Mouse (Mus musculus): ENCODE results near the gene Grid2. TPM values are rescaled to one million over a fixed set of nuclear protein-coding genes. Genes with fewer than 3 reads are reported as not detected.

Grid2 gene
- polyA plus RNA-seq, 1 experiment from 2014 or later: 0.08 TPM

DNA sequence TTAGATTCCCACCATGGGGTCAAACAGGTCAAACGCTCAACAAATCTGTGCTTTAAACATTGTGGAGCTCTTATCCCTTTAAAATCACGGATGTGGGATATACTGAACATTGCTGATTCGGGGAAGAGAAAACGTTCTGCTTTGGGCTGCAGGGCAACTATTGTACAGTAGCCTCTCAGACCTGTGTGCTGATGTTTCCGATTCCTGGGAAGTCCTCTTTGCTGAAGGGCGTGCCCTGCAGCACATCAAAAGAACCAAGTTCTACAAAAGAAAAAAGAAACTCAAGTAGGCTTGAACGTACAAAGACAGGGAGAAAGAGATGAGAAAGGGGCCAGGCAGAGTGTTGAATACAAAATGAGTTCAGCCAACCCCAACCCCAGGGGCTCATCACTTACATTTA, 1439.0 kb downstream of the Grid2 start:
- ATAC-seq (replicated peaks; ENCODE audit: low FRiP score): no peak
- no peaks in the 10 kb centered on the region for H3K27me3 ChIP-seq (replicated peaks; ENCODE audit: control insufficient read depth, insufficient read depth, low read length)
- no peaks in the 10 kb centered on the region for H3K36me3 ChIP-seq (ENCODE audit: control insufficient read depth, insufficient read depth, low read length)
- no peak overlapping the region for H3K4me3 ChIP-seq (ENCODE audit: low read depth, low read length)
- no peak overlapping the region for H3K9ac ChIP-seq (ENCODE audit: low read depth, low read length)
- no peaks in the 10 kb centered on the region for H3K4me1 ChIP-seq (replicated peaks; ENCODE audit: control insufficient read depth, insufficient read depth, low read length)
- H3K9me3 ChIP-seq (ENCODE audit: control insufficient read depth, low read length): no peaks in the 10 kb centered on the region
- H3K4me2 ChIP-seq: no peak overlapping the region
- no peak for DNase-seq (ENCODE audit: low spot score)
- 60% methylated on average over 7 of the region's 7 CpGs for WGBS
- H3K27ac ChIP-seq (ENCODE audit: low read depth, low read length): no peak overlapping the region

DNA sequence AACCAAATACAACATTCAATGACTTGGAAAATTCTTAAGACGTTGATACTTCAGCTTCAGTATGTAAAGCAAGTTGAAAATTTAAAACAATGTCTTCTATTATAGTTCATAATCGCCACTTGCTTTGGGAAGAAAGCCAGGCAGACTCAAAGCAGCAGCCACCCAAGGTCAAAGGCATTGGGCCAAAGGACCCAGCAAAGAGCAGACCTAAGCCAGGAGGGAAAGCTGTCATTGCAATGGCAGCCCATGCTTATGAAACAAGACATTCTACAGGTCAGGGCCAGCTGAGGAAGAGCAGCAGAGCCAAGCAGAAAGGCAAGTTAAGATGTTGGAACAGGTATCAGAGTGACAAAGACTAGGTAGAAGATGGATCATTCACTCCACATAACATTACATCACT, 1448.0 kb downstream of the Grid2 start:
- Histone ChIP-seq H3K4me2 (no peak overlapping the region), H3K36me3 (ENCODE audit: control insufficient read depth, insufficient read depth, low read length) (no peaks in the 10 kb centered on the region), H3K4me1 (replicated peaks; ENCODE audit: control insufficient read depth, insufficient read depth, low read length) (no peaks in the 10 kb centered on the region), H3K27me3 (replicated peaks; ENCODE audit: control insufficient read depth, insufficient read depth, low read length) (no peaks in the 10 kb centered on the region), H3K4me3 (ENCODE audit: low read depth, low read length) (no peak overlapping the region), H3K9ac (ENCODE audit: low read depth, low read length) (no peak overlapping the region), H3K27ac (ENCODE audit: low read depth, low read length) (no peak overlapping the region), H3K9me3 (ENCODE audit: control insufficient read depth, low read length) (no peaks in the 10 kb centered on the region)
- WGBS: 88% methylated on average over 2 of the region's 2 CpGs
- no peak for DNase-seq (ENCODE audit: low spot score)
- ATAC-seq (replicated peaks; ENCODE audit: low FRiP score): no peak

DNA sequence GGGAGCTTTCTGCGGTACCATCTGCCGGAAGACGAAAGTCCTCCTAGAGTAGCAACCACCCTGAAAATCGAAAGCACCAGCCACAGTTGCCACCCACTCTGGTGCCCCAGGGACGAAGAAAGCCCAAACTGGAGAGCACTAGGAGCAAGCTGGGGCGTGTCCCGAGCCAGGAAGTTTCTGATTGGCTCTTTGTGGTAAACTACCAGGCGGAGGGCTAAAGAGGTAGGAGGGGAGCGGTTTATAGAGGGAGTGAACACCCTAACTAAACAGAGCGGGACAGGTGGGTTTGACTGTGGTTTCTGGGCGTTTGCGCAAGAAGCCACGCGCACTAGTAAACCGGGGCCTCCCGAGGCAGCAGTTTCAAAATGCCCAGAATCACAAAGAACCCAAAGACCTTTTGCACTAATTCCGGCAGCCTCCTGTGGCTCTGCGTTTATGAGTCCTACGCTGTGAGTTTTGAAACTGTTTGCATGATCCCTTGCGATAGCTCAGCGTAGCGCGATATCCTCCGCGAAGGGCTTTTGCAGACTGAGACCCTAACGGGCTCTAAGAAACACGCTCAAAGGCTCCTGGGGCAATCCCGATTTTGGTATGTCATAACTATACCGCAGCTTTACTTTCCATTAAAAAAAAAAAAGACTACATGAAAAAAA, 1472.2 kb downstream of the Grid2 start:
- H3K36me3 ChIP-seq (ENCODE audit: control insufficient read depth, insufficient read depth, low read length): no peaks in the 10 kb centered on the region
- 2% methylated on average over 29 of the region's 29 CpGs for WGBS
- no peak overlapping the region for H3K27ac ChIP-seq (ENCODE audit: low read depth, low read length)
- peak overlapping the region; percentile 40 for H3K4me3 ChIP-seq (ENCODE audit: low read depth, low read length)
- no peak overlapping the region for H3K9ac ChIP-seq (ENCODE audit: low read depth, low read length)
- peaks cover 3% of the 10 kb centered on the region; the same call in 1 of the 2 replicates for H3K4me1 ChIP-seq (replicated peaks; ENCODE audit: control insufficient read depth, insufficient read depth, low read length)
- H3K9me3 ChIP-seq (ENCODE audit: control insufficient read depth, low read length): no peaks in the 10 kb centered on the region
- H3K4me2 ChIP-seq: peak overlapping the region; percentile 68
- ATAC-seq (replicated peaks; ENCODE audit: low FRiP score) (peak; percentile 56), DNase-seq (ENCODE audit: low spot score) (peak; percentile 35)
- peaks cover 61% of the 10 kb centered on the region for H3K27me3 ChIP-seq (replicated peaks; ENCODE audit: control insufficient read depth, insufficient read depth, low read length)

DNA sequence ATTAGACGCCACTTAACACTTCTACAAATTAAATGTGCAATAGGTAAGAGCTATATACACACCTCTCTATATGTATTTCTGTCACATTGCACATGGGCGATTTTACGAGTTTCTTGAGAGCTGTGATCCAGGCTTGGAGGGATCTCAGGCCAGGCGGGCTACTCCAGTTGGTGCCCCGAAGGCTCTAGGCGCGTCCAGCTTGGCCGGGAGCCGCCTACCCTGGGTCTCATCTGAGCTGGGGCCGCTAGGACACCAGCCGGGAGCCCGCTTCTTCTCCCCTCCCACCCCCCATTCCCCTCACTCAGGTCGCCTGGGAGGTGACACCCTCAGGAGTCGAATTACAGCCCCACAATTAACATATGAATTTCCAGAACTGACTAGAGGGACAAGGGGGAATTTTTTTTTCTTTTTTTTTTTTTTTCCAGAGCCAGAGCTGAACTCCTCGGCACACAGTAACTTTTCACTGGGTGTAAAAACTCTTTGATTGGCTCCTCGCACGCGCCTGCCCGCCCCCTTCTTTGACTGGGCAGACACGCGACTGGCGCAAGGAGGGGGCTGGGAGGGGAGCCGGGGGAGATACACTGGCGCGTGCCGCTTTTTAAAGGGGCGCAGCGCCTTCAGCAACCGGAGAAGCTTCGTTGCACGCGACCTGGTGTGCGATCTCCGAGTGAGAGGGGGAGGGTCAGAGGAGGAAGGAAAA, 1473.0 kb downstream of the Grid2 start, which contains the start of gene Atoh1:
Gene Atoh1 (plus strand): TSS at position 627 of the 700 bp plus-strand sequence.
- Histone ChIP-seq H3K36me3 (ENCODE audit: control insufficient read depth, insufficient read depth, low read length) (no peaks in the 10 kb centered on the region), H3K27ac (ENCODE audit: low read depth, low read length) (no peak within 1 kb of the TSS), H3K9ac (ENCODE audit: low read depth, low read length) (no peak within 1 kb of the TSS), H3K27me3 (replicated peaks; ENCODE audit: control insufficient read depth, insufficient read depth, low read length) (peaks cover 66% of the 10 kb centered on the region), H3K4me1 (replicated peaks; ENCODE audit: control insufficient read depth, insufficient read depth, low read length) (peaks cover 3% of the 10 kb centered on the region; the same call in 1 of the 2 replicates), H3K4me3 (ENCODE audit: low read depth, low read length) (peak within 1 kb of the TSS; percentile 40), H3K9me3 (ENCODE audit: control insufficient read depth, low read length) (no peaks in the 10 kb centered on the region), H3K4me2 (peak within 1 kb of the TSS; percentile 68)
- DNase-seq (ENCODE audit: low spot score) (peak; percentile 49), ATAC-seq (replicated peaks; ENCODE audit: low FRiP score) (peak; percentile 65; the same call in 1 of the 2 replicates)
- WGBS: 2% methylated on average over 34 of the region's 34 CpGs

DNA sequence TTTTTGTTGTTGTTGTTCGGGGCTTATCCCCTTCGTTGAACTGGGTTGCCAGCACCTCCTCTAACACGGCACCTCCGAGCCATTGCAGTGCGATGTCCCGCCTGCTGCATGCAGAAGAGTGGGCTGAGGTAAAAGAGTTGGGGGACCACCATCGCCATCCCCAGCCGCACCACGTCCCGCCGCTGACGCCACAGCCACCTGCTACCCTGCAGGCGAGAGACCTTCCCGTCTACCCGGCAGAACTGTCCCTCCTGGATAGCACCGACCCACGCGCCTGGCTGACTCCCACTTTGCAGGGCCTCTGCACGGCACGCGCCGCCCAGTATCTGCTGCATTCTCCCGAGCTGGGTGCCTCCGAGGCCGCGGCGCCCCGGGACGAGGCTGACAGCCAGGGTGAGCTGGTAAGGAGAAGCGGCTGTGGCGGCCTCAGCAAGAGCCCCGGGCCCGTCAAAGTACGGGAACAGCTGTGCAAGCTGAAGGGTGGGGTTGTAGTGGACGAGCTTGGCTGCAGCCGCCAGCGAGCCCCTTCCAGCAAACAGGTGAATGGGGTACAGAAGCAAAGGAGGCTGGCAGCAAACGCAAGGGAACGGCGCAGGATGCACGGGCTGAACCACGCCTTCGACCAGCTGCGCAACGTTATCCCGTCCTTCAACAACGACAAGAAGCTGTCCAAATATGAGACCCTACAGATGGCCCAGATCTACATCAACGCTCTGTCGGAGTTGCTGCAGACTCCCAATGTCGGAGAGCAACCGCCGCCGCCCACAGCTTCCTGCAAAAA, 1473.7 kb downstream of the Grid2 start:
- peaks cover 74% of the 10 kb centered on the region for H3K27me3 ChIP-seq (replicated peaks; ENCODE audit: control insufficient read depth, insufficient read depth, low read length)
- no peaks in the 10 kb centered on the region for H3K36me3 ChIP-seq (ENCODE audit: control insufficient read depth, insufficient read depth, low read length)
- peaks cover 3% of the 10 kb centered on the region; the same call in 1 of the 2 replicates for H3K4me1 ChIP-seq (replicated peaks; ENCODE audit: control insufficient read depth, insufficient read depth, low read length)
- no peak overlapping the region for H3K27ac ChIP-seq (ENCODE audit: low read depth, low read length)
- H3K4me3 ChIP-seq (ENCODE audit: low read depth, low read length): peak overlapping the region; percentile 40
- H3K4me2 ChIP-seq: peak overlapping the region; percentile 68
- H3K9ac ChIP-seq (ENCODE audit: low read depth, low read length): no peak overlapping the region
- DNase-seq (ENCODE audit: low spot score): peak; percentile 52
- 2% methylated on average over 53 of the region's 53 CpGs for WGBS
- no peaks in the 10 kb centered on the region for H3K9me3 ChIP-seq (ENCODE audit: control insufficient read depth, low read length)
- ATAC-seq (replicated peaks; ENCODE audit: low FRiP score): peak; percentile 52

DNA sequence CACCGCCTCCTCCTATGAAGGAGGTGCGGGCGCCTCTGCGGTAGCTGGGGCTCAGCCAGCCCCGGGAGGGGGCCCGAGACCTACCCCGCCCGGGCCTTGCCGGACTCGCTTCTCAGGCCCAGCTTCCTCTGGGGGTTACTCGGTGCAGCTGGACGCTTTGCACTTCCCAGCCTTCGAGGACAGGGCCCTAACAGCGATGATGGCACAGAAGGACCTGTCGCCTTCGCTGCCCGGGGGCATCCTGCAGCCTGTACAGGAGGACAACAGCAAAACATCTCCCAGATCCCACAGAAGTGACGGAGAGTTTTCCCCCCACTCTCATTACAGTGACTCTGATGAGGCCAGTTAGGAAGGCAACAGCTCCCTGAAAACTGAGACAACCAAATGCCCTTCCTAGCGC, 1474.4 kb downstream of the Grid2 start:
- H3K4me1 ChIP-seq (replicated peaks; ENCODE audit: control insufficient read depth, insufficient read depth, low read length): peaks cover 3% of the 10 kb centered on the region; the same call in 1 of the 2 replicates
- H3K27me3 ChIP-seq (replicated peaks; ENCODE audit: control insufficient read depth, insufficient read depth, low read length): peaks cover 80% of the 10 kb centered on the region
- no peak overlapping the region for H3K27ac ChIP-seq (ENCODE audit: low read depth, low read length)
- no peak for DNase-seq (ENCODE audit: low spot score)
- no peaks in the 10 kb centered on the region for H3K36me3 ChIP-seq (ENCODE audit: control insufficient read depth, insufficient read depth, low read length)
- H3K9me3 ChIP-seq (ENCODE audit: control insufficient read depth, low read length): no peaks in the 10 kb centered on the region
- peak overlapping the region; percentile 21; the same call in 1 of the 2 replicates for H3K4me3 ChIP-seq (ENCODE audit: low read depth, low read length)
- no peak for ATAC-seq (replicated peaks; ENCODE audit: low FRiP score)
- no peak overlapping the region for H3K9ac ChIP-seq (ENCODE audit: low read depth, low read length)
- WGBS: 1% methylated on average over 19 of the region's 19 CpGs
- H3K4me2 ChIP-seq: peak overlapping the region; percentile 68

DNA sequence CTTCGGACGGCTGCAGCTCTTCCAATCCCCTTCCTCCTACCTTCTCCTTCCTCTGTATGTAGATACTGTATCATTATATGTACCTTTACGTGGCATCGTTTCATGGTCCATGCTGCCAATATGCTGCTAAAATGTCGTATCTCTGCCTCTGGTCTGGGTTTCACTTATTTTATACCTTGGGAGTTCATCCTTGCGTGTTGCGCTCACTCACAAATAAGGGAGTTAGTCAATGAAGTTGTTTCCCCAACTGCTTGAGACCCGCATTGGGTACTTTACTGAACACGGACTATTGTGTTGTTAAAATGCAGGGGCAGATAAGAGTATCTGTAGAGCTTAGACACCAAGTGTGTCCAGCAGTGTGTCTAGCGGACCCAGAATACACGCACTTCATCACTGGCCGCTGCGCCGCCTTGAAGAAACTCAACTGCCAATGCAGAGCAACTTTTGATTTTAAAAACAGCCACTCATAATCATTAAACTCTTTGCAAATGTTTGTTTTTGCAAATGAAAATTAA, 1474.9 kb downstream of the Grid2 start:
- WGBS: 7% methylated on average over 14 of the region's 14 CpGs
- ATAC-seq (replicated peaks; ENCODE audit: low FRiP score) (no peak), DNase-seq (ENCODE audit: low spot score) (no peak)
- no peaks in the 10 kb centered on the region for H3K9me3 ChIP-seq (ENCODE audit: control insufficient read depth, low read length)
- H3K27me3 ChIP-seq (replicated peaks; ENCODE audit: control insufficient read depth, insufficient read depth, low read length): peaks cover 85% of the 10 kb centered on the region
- H3K4me3 ChIP-seq (ENCODE audit: low read depth, low read length): no peak overlapping the region
- H3K9ac ChIP-seq (ENCODE audit: low read depth, low read length): no peak overlapping the region
- H3K4me1 ChIP-seq (replicated peaks; ENCODE audit: control insufficient read depth, insufficient read depth, low read length): peaks cover 3% of the 10 kb centered on the region; the same call in 1 of the 2 replicates
- H3K36me3 ChIP-seq (ENCODE audit: control insufficient read depth, insufficient read depth, low read length): no peaks in the 10 kb centered on the region
- no peak overlapping the region for H3K4me2 ChIP-seq
- no peak overlapping the region for H3K27ac ChIP-seq (ENCODE audit: low read depth, low read length)

DNA sequence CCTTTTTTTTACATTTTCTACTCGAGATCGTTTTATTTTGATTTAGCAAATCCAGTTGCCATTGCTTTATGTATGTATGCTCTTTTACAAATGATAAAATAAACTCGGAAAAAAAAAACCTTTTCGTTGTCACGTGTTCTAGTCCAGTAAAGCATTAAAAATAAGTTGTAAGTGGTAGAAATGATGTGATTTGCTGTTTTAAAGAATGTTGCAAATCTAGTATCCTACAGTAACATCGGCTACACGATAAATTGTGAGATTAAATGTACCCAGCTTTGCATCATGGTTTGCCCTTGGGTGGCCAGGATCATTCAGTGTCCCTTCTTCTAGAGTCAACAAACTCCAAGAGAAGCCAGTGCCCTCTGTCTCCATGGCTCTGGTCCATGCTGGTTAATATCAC, 1475.5 kb downstream of the Grid2 start:
- ATAC-seq (replicated peaks; ENCODE audit: low FRiP score) (no peak), DNase-seq (ENCODE audit: low spot score) (no peak)
- H3K4me1 ChIP-seq (replicated peaks; ENCODE audit: control insufficient read depth, insufficient read depth, low read length): peaks cover 3% of the 10 kb centered on the region; the same call in 1 of the 2 replicates
- H3K4me3 ChIP-seq (ENCODE audit: low read depth, low read length): no peak overlapping the region
- no peak overlapping the region for H3K4me2 ChIP-seq
- no peaks in the 10 kb centered on the region for H3K9me3 ChIP-seq (ENCODE audit: control insufficient read depth, low read length)
- no peak overlapping the region for H3K9ac ChIP-seq (ENCODE audit: low read depth, low read length)
- WGBS: 13% methylated on average over 7 of the region's 7 CpGs
- peaks cover 89% of the 10 kb centered on the region for H3K27me3 ChIP-seq (replicated peaks; ENCODE audit: control insufficient read depth, insufficient read depth, low read length)
- H3K27ac ChIP-seq (ENCODE audit: low read depth, low read length): no peak overlapping the region
- H3K36me3 ChIP-seq (ENCODE audit: control insufficient read depth, insufficient read depth, low read length): no peaks in the 10 kb centered on the region

Measured in liver, embryonic 11.5 days (tissue).